Mouse (Mus musculus) retina, postnatal 1 day (tissue): Measurements from ENCODE around the gene Kcnip1.

ENCODE experiments used
- DNase-seq: peaks from one replicate; pipeline ENCODE4 v3.0.0-alpha.2; 2012

Gene Kcnip1

DNA sequence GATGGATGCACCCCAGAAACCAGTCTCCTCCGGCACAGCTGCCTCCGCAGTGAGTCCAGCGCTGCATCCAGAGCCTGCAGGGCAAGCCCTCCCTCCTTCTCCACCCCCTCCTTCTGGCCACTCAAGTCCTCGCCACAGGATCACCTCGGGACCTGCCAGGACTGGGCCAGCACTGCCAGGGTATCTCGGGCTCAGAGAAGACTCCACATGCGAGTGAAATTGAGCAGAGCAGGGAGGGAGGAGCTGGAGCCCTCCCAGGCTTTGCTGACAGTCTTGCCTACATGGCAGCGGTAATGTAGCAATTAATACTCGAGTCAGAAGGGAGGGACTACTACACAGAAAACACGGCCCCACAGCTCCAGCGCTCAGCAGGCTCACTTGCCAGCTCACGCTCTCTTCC lies at the start of gene Kcnip1:
Gene Kcnip1 (minus strand): TSS at position 215 of the 400 bp plus-strand sequence.
- DNase-seq = peak; percentile 53

GRCm38 (mm10) chr11:34040061-34040460 lies 47.1 kb upstream of the Kcnip1 start:
- no peak for DNase-seq

GRCm38 (mm10) chr11:34035909-34036658 lies 43.1 kb upstream of the Kcnip1 start:
- DNase-seq = no peak

DNA sequence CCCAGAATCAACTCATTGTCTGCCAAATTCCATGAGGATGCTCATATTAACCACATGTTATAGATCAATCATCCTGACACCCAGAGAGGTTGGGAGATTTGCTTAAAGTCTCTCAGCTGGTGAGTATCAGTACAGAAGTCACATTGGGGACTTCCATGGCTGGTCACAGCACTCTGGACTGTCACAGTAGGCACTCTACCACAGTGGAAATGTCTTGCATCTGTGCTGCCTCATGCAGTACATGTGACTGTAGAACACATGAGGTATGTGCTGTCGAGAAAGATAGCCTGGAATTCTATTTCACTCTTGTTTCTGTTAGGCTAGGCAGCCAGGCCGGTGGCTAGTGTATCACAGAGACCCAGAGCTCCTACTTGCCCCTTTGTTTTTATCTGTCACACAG lies 41.8 kb upstream of the Kcnip1 start:
- no peak for DNase-seq

- DNase-seq = no peak
Observed at GRCm38 (mm10) chr11:34034008-34034505, 41.1 kb upstream of the Kcnip1 start.

GRCm38 (mm10) chr11:34031015-34031805 lies 38.3 kb upstream of the Kcnip1 start:
- DNase-seq = no peak

DNA sequence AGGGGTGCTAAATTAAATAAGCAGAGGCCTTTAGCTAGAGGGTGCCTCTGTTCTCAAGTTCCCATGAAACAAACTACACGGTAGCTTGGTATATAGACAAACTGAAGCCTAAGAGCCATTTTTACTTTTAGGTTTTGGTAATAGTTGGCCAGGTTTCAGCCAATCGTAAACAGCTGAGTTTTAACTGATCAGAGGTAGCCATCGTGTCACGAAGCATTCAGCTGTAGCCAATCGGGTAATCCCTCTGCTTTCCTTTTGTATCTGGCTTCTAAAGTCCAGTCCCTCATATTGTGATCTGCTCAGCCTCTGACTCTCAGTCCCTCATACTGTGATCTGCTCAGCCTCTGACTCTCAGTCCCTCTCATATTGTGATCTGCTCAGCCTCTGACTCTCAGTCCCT lies 36.7 kb upstream of the Kcnip1 start:
- DNase-seq = no peak

DNA sequence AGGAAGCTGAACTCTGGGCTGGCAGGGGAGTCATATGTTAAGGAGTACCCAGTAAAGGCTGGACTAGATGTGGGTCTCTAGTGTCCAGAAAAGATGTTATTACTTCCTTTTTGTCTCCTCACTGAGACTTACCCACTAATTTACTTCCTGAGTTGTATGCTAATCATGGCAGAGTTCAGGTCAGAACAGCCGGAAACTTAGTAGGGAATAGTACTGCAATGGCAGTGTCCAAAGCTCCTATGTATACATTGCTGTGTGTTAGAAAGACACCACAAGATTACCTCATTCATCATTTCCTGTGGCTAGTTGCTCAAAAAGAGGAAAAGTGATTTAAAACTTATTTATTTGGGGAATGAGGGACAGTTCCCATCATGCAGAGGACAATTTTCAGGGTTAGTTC lies 32.1 kb upstream of the Kcnip1 start:
- no peak for DNase-seq

DNA sequence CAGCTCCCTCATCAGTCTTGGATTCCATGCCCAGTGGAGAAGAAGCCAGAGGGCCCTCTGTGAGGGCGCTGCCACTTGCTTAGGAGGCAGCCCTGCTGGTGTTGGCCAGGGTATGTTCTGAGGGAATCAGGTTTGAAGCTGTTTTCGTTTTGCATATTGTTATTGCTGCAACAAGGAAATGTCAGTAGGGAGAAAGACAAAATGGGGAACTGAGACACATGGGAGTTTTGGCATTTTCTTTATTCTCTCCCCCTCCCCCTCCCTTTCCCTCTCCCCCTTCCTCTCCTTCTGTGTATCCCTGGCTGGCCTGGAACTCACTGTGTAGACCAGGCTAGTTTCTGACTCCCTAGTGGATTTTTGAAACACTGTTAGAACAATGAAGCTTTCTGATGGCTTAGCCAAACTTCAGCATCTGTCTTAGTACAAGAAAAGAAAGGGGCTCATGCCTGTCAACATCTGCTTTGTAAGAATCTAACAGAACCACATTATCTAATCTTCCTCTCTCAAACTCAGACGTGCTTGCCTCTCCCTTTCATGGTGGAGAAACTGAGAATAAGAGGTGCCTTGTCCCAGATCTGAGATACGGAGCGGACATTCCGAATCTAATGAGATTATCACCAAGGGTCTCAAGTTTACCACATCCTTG lies 19.2 kb upstream of the Kcnip1 start:
- no peak for DNase-seq

DNA sequence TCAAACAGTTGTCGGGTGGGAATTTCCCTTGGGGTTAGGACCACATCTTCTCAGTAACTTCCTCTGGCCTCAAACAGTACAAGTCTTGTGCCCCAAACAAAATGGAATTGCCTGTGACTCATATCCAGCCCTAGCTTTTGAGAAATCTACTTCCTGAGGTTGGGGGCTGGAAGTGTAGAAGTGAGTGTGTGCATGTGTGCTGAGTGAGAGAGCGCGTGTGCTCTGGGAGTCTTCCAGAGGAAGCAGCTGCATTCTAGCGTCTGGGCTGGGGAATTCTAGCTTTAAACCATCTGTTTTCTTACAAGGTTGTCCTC lies 17.9 kb upstream of the Kcnip1 start:
- no peak for DNase-seq

- no peak for DNase-seq
Observed at GRCm38 (mm10) chr11:34010133-34010858, 17.3 kb upstream of the Kcnip1 start.

GRCm38 (mm10) chr11:34009316-34010087 lies 16.6 kb upstream of the Kcnip1 start:
- no peak for DNase-seq

GRCm38 (mm10) chr11:34008702-34009101 lies 15.8 kb upstream of the Kcnip1 start:
- peak; percentile 64 for DNase-seq

- DNase-seq = no peak
Observed at GRCm38 (mm10) chr11:34008214-34008613, 15.3 kb upstream of the Kcnip1 start.

- no peak for DNase-seq
Observed at GRCm38 (mm10) chr11:34007616-34008015, 14.7 kb upstream of the Kcnip1 start.

DNA sequence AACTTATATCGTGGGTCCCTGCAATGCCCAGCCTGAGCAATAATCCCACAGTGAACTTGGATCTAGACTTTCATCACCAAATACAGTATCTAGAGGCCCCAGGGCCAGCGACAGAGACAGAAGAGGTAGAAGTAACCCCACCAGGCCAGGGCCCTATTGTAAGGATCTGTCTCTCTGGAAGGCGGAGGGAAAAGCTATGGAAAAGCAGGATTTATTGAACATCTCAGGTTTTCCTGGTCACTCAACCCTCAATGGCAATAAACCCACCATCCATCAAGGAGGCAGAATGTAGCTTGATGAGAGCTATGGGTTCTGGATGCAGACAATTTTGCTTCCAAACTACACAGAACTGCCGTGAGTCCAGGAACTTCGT lies 9.6 kb upstream of the Kcnip1 start:
- no peak for DNase-seq

GRCm38 (mm10) chr11:34001938-34002592 lies 9.1 kb upstream of the Kcnip1 start:
- peak; percentile 67 for DNase-seq

- DNase-seq = no peak
Observed at GRCm38 (mm10) chr11:34000416-34000815, 7.5 kb upstream of the Kcnip1 start.

DNA sequence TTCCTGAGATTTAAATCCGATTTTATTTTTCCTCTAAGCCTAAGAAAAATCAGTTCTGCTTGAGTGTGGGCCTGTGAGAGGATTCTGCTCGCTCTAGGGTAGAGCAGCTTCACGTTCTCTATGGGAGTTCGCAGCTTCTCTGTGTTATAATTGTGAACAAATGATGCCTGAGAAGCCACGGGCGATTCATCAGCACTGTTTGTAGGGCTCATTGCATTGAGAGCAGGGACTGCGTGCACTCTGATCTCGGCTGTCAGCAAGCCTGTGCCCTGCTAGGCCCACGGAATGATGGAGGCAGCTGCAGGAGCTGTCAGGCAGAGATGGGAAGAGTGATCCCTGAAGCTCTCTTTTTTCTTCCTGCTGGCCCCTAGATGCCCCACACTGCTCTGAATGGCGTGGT lies 5.3 kb upstream of the Kcnip1 start:
- no peak for DNase-seq

DNA sequence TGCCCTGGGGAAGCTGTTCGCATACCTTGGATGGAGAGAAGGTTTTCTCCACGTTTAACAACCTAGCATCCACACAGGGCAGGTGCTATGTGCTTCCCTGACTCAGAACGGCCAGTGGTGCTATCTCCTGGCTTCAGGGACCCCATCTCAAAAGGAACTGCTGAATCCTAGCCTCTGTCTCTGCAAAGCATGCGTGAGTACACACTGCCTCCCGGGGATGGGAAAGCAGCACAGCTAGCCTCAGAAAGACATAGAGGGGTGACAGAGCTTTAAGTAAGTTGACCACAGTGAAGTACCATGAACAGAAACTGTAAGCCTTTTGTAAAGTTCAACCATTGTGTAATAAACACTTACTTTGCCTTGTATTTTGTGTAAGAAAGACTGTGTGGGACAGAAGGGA lies 544 bp upstream of the Kcnip1 start:
- no peak for DNase-seq

GRCm38 (mm10) chr11:33990002-33990401 lies 3.0 kb downstream of the Kcnip1 start:
- DNase-seq = no peak

- no peak for DNase-seq
Observed at GRCm38 (mm10) chr11:33986525-33986924, 6.4 kb downstream of the Kcnip1 start.
